Mouse (Mus musculus): ENCODE results near the gene Bbs2. TPM values are rescaled to one million over a fixed set of nuclear protein-coding genes. Genes with fewer than 3 reads are reported as not detected.

Bbs2 gene
- polyA plus RNA-seq, 1 experiment from 2014 or later = 12.2 TPM

DNA sequence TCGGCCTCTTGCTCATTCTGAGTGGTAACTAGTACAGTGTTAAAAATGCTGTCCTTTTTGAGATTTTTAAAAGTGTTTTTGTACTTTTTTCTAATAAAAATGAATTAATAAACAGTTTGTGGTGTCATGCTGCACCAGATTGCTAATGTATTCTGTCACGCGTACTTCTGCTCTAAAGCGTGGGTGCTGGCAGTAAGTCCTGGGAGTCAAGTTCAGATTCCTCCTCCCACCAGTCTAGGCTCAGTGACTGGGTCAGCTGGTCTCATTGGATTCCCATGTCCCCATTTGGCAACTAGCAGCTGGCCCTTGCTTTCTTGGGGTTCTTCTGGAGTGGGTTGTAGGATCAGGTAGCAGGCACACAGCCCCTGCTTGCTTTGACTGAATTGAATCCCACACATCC lies 31.4 kb upstream of the Bbs2 start:
- Histone ChIP-seq H3K4me3 (ENCODE audit: low read depth, low read length) (no peak overlapping the region), H3K4me2 (ENCODE audit: low read length) (no peak overlapping the region), H3K4me1 (replicated peaks; ENCODE audit: control insufficient read depth, insufficient read depth, low read length) (no peaks in the 10 kb centered on the region), H3K9ac (ENCODE audit: low read length) (no peak overlapping the region), H3K36me3 (ENCODE audit: control insufficient read depth, insufficient read depth, low read length) (no peaks in the 10 kb centered on the region), H3K27ac (ENCODE audit: low read depth) (no peak overlapping the region), H3K27me3 (replicated peaks; ENCODE audit: control insufficient read depth, insufficient read depth, low read length) (no peaks in the 10 kb centered on the region), H3K9me3 (ENCODE audit: control insufficient read depth, low read length) (no peaks in the 10 kb centered on the region)
- DNase-seq (ENCODE audit: low spot score) = no peak
- ATAC-seq (replicated peaks; ENCODE audit: low FRiP score, low TSS enrichment, low read depth) = no peak
- 95% methylated on average over 4 of the region's 4 CpGs for WGBS

DNA sequence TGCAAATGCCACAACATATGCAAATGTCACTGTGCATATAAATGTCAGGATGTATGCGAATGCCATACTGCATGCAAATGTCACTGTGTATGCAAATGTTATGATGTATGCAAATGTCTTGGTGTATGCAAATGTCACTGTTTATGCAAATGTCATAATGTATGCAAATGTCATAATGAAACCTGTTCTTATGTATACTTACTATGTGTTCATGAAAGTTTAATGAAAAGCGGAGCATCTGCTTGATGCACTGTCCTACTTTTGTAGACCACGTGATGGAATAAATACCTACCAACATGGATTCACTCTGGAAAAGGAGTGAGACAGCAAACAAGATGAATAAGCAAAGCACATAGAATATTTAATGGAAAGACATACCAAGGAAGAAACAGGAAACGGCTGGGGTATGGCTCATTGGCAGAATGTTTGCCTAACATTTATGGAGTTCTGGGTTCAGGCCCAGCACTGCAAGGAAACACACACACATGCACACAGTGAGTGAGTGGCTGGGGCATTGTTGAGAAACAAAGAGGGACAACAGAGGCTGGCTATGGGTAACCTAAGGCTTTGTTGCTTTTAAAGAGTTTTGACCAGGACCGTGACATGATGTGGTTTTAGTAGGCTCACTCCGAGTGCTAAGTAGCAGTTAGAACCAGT lies 30.5 kb upstream of the Bbs2 start:
- DNase-seq (ENCODE audit: low spot score) = no peak
- Histone ChIP-seq H3K4me2 (ENCODE audit: low read length) (no peak overlapping the region), H3K9me3 (ENCODE audit: control insufficient read depth, low read length) (no peaks in the 10 kb centered on the region), H3K4me3 (ENCODE audit: low read depth, low read length) (no peak overlapping the region), H3K36me3 (ENCODE audit: control insufficient read depth, insufficient read depth, low read length) (no peaks in the 10 kb centered on the region), H3K4me1 (replicated peaks; ENCODE audit: control insufficient read depth, insufficient read depth, low read length) (no peaks in the 10 kb centered on the region), H3K9ac (ENCODE audit: low read length) (no peak overlapping the region), H3K27me3 (replicated peaks; ENCODE audit: control insufficient read depth, insufficient read depth, low read length) (no peaks in the 10 kb centered on the region), H3K27ac (ENCODE audit: low read depth) (no peak overlapping the region)
- 87% methylated on average over 6 of the region's 6 CpGs for WGBS
- ATAC-seq (replicated peaks; ENCODE audit: low FRiP score, low TSS enrichment, low read depth) = no peak

DNA sequence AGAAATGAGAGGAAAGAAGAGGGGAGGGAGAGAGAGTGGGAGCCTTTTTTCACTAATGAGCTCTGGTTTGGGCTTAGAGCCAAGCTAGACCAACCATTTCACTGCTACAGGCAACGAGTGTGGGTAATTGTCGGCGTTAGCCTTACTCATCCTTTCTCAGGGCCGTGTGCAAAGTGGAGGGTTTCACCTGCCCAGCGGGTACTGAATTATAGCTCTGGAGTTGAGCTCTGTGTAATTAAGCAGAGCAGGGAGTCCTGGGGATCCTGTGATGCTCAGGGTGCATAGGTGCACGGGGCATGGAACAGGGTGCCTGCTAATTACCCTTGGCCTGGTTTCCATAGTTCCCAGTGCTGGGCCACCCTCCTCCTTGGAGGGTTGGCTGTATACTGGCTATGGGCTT lies 29.0 kb upstream of the Bbs2 start:
- Histone ChIP-seq H3K36me3 (ENCODE audit: control insufficient read depth, insufficient read depth, low read length) (no peaks in the 10 kb centered on the region), H3K27me3 (replicated peaks; ENCODE audit: control insufficient read depth, insufficient read depth, low read length) (no peaks in the 10 kb centered on the region), H3K27ac (ENCODE audit: low read depth) (no peak overlapping the region), H3K9ac (ENCODE audit: low read length) (no peak overlapping the region), H3K9me3 (ENCODE audit: control insufficient read depth, low read length) (no peaks in the 10 kb centered on the region), H3K4me1 (replicated peaks; ENCODE audit: control insufficient read depth, insufficient read depth, low read length) (no peaks in the 10 kb centered on the region), H3K4me2 (ENCODE audit: low read length) (no peak overlapping the region), H3K4me3 (ENCODE audit: low read depth, low read length) (no peak overlapping the region)
- DNase-seq (ENCODE audit: low spot score) (no peak), ATAC-seq (replicated peaks; ENCODE audit: low FRiP score, low TSS enrichment, low read depth) (no peak)
- 76% methylated on average over 6 of the region's 6 CpGs for WGBS

DNA sequence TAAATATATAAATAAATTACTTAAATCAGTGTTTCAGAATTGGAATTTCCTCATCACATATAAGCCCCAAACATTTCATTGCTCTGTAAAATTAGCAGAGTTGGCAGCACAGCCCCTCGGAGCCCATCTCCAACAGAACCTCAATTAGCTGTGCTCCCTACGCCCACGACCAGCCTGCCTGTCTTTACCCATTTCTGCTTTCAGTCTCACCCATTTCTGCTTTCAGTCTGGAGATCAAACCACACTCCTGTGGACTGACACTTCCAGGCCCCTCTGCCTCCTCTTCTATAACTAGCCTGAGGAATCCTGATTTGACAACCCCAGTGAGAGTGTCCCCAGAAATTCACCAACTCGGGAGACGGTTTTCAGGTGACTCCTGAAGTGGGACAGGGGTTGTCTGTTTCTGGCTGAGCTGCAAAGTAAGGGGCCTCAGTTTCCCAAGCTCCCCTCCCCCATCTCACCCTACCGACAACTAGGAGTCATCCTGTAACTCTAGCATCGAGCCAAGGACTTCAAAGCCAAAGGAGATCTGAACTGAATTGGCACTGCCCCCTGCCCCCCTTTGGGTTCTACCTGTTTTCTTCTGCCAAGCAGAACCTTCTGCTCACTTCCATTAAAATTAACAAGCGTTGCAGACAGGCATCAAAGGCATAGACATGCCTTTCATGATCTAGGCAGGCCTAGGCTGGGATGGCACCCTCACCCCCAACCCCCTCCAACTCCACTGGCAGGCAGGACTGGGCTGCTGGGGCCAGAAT lies 24.2 kb upstream of the Bbs2 start:
- Histone ChIP-seq H3K4me3 (ENCODE audit: low read depth, low read length) (no peak overlapping the region), H3K36me3 (ENCODE audit: control insufficient read depth, insufficient read depth, low read length) (no peaks in the 10 kb centered on the region), H3K9me3 (ENCODE audit: control insufficient read depth, low read length) (no peaks in the 10 kb centered on the region), H3K27me3 (replicated peaks; ENCODE audit: control insufficient read depth, insufficient read depth, low read length) (no peaks in the 10 kb centered on the region), H3K9ac (ENCODE audit: low read length) (no peak overlapping the region), H3K4me1 (replicated peaks; ENCODE audit: control insufficient read depth, insufficient read depth, low read length) (no peaks in the 10 kb centered on the region), H3K4me2 (ENCODE audit: low read length) (no peak overlapping the region), H3K27ac (ENCODE audit: low read depth) (no peak overlapping the region)
- no peak for ATAC-seq (replicated peaks; ENCODE audit: low FRiP score, low TSS enrichment, low read depth)
- WGBS = 35% methylated on average over 8 of the region's 8 CpGs
- DNase-seq (ENCODE audit: low spot score) = no peak

DNA sequence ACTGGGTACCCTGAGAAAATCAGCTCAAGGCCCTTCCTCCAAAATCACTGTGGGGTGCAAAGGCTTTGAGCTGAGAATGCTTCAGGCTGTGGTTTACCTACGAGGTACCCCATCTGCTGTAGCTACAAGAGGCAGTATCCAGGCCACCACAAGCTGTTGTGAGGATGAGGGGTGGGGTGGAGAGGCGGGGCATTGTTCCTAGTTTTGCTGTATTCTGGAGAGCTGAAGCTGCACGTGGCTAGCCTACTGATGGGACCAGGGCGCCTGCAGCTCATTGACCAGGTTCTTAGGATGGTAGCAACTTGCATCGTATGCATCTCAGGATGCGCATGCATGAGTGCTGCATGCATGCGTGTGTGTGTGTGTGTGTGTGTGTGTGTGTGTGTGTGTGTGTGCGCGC lies 22.9 kb upstream of the Bbs2 start:
- Histone ChIP-seq H3K4me2 (ENCODE audit: low read length) (no peak overlapping the region), H3K4me1 (replicated peaks; ENCODE audit: control insufficient read depth, insufficient read depth, low read length) (no peaks in the 10 kb centered on the region), H3K9ac (ENCODE audit: low read length) (no peak overlapping the region), H3K4me3 (ENCODE audit: low read depth, low read length) (no peak overlapping the region), H3K36me3 (ENCODE audit: control insufficient read depth, insufficient read depth, low read length) (no peaks in the 10 kb centered on the region), H3K27ac (ENCODE audit: low read depth) (no peak overlapping the region), H3K9me3 (ENCODE audit: control insufficient read depth, low read length) (no peaks in the 10 kb centered on the region), H3K27me3 (replicated peaks; ENCODE audit: control insufficient read depth, insufficient read depth, low read length) (no peaks in the 10 kb centered on the region)
- WGBS = 87% methylated on average over 9 of the region's 9 CpGs
- DNase-seq (ENCODE audit: low spot score) (no peak), ATAC-seq (replicated peaks; ENCODE audit: low FRiP score, low TSS enrichment, low read depth) (no peak)

DNA sequence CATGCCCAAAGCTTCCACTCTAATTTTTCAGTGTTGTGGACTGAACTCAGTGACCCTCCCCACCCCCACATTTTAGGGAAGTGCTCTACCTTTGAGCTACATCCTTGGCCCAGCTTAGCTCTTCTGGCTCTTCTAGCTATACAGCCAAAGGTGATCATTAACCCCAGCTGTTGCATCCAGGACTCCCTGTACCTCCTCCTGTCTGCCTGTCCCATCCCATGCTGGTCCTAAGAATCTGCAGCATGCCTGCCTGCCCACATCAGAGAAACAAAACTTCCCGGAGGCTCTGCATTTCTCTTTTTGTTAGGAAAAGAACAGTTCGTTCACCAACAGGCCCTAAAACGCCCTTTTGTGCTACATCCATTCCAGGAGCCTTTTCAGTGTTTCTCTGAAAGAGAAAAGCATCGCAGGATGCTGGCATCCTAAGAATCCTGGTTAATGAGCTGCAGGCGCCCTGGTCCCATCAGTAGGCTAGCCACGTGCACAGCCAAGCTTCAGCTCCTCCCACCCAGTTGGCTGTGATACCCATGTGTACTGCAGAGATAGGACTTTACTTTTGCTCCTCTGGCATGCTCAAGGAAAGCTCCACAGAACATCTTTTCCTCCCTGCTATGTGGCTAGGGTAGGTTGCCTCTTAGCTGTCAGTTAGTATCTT lies 20.2 kb upstream of the Bbs2 start:
- Histone ChIP-seq H3K9me3 (ENCODE audit: control insufficient read depth, low read length) (no peaks in the 10 kb centered on the region), H3K9ac (ENCODE audit: low read length) (no peak overlapping the region), H3K4me2 (ENCODE audit: low read length) (no peak overlapping the region), H3K4me1 (replicated peaks; ENCODE audit: control insufficient read depth, insufficient read depth, low read length) (no peaks in the 10 kb centered on the region), H3K4me3 (ENCODE audit: low read depth, low read length) (no peak overlapping the region), H3K36me3 (ENCODE audit: control insufficient read depth, insufficient read depth, low read length) (no peaks in the 10 kb centered on the region), H3K27me3 (replicated peaks; ENCODE audit: control insufficient read depth, insufficient read depth, low read length) (no peaks in the 10 kb centered on the region), H3K27ac (ENCODE audit: low read depth) (no peak overlapping the region)
- 10% methylated on average over 6 of the region's 6 CpGs for WGBS
- DNase-seq (ENCODE audit: low spot score) (no peak), ATAC-seq (replicated peaks; ENCODE audit: low FRiP score, low TSS enrichment, low read depth) (no peak)

DNA sequence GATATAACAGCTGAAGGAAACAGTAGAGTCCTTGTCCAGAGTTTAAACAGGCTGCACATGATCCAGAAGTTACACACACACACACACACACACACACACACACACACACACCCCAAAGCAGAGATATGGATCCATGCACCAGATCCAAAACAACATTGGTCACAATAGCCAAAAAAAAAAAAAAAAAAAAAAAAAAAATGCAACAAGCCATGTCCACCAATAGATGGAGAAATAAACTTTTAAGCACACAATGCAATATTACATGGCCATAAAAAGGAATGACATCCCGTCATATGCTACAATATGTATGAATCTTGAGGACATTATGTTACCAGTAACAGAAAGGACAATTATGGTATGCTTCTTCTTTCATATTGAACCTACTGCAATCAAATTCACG lies 15.2 kb upstream of the Bbs2 start:
- ATAC-seq (replicated peaks; ENCODE audit: low FRiP score, low TSS enrichment, low read depth) (no peak), DNase-seq (ENCODE audit: low spot score) (no peak)
- Histone ChIP-seq H3K36me3 (ENCODE audit: control insufficient read depth, insufficient read depth, low read length) (no peaks in the 10 kb centered on the region), H3K27me3 (replicated peaks; ENCODE audit: control insufficient read depth, insufficient read depth, low read length) (no peaks in the 10 kb centered on the region), H3K27ac (ENCODE audit: low read depth) (no peak overlapping the region), H3K9me3 (ENCODE audit: control insufficient read depth, low read length) (no peaks in the 10 kb centered on the region), H3K4me3 (ENCODE audit: low read depth, low read length) (no peak overlapping the region), H3K4me1 (replicated peaks; ENCODE audit: control insufficient read depth, insufficient read depth, low read length) (no peaks in the 10 kb centered on the region), H3K9ac (ENCODE audit: low read length) (no peak overlapping the region), H3K4me2 (ENCODE audit: low read length) (no peak overlapping the region)
- 86% methylated on average over 2 of the region's 2 CpGs for WGBS

DNA sequence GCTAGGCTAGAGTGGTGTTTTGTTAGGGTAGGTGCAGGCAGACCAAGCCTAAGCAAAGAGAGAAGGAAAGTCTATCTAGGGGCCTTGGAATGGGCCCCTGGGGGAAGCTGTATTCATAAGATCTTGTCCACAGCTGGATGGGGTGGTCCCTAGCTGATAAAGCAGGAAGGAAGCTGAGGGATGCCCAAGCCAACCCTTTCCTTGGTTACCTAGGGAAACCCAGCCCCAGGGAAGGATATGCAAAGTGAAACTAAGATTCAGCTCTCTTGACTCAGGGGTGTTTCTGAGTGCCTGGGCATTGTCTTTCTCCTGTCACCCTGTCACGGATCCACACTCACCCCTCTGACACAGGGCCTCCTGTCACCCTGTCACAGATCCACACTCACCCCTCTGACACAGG lies 14.7 kb upstream of the Bbs2 start:
- no peaks in the 10 kb centered on the region for H3K9me3 ChIP-seq (ENCODE audit: control insufficient read depth, low read length)
- H3K27me3 ChIP-seq (replicated peaks; ENCODE audit: control insufficient read depth, insufficient read depth, low read length) = no peaks in the 10 kb centered on the region
- no peaks in the 10 kb centered on the region for H3K36me3 ChIP-seq (ENCODE audit: control insufficient read depth, insufficient read depth, low read length)
- ATAC-seq (replicated peaks; ENCODE audit: low FRiP score, low TSS enrichment, low read depth) = no peak
- no peak overlapping the region for H3K4me2 ChIP-seq (ENCODE audit: low read length)
- H3K27ac ChIP-seq (ENCODE audit: low read depth) = no peak overlapping the region
- no peak overlapping the region for H3K9ac ChIP-seq (ENCODE audit: low read length)
- WGBS = 54% methylated on average over 1 of the region's 1 CpGs
- no peak for DNase-seq (ENCODE audit: low spot score)
- H3K4me3 ChIP-seq (ENCODE audit: low read depth, low read length) = no peak overlapping the region
- H3K4me1 ChIP-seq (replicated peaks; ENCODE audit: control insufficient read depth, insufficient read depth, low read length) = no peaks in the 10 kb centered on the region

Data from intestine, embryonic 14.5 days (tissue).